Mouse (Mus musculus) megakaryocyte, embryonic 14.5 days (primary cell): ENCODE results near the gene Ifngr1. TPM values are rescaled to one million over a fixed set of nuclear protein-coding genes. Genes with fewer than 3 reads are reported as not detected.

ENCODE experiments used
- H3K27me3 ChIP-seq: replicated peaks from 2 replicates; pipeline ENCODE3; 2012; ENCODE audit warnings: inconsistent platforms
- H3K36me3 ChIP-seq: replicated peaks from 2 replicates; pipeline ENCODE3; 2012; ENCODE audit warnings: low read length, inconsistent platforms, mixed read lengths
- H3K4me1 ChIP-seq: 2 replicates; pipeline ENCODE4 v1.6.1; 2012; ENCODE audit warnings: inconsistent platforms
- H3K4me3 ChIP-seq: replicated peaks from 2 replicates; pipeline ENCODE3; 2012; ENCODE audit warnings: moderate library complexity, mild to moderate bottlenecking, inconsistent platforms
- H3K9me3 ChIP-seq: 2 replicates; pipeline ENCODE4 v1.6.1; 2012; ENCODE audit warnings: inconsistent platforms
- FLI1 ChIP-seq: IDR thresholded peaks from 2 replicates; pipeline ENCODE4 v1.6.1; 2012; ENCODE audit warnings: low read length, inconsistent platforms, mixed read lengths
- GATA1 ChIP-seq: IDR thresholded peaks from 3 replicates; pipeline ENCODE4 v1.6.1; 2012; ENCODE audit warnings: mixed read lengths, low read length, inconsistent platforms, borderline replicate concordance
- polyA plus RNA-seq: library from polyadenylated mRNA; stranded (reverse); fragments of >175 nt; gene quantifications from 2 replicates; pipeline ENCODE4 v1.2.3, GENCODE M21; 2012; ENCODE audit warnings: low replicate concordance; ENCODE audit not compliant: insufficient read depth

Gene Ifngr1
- polyA plus RNA-seq, 1 experiment, result 7.1 TPM

- H3K4me3 ChIP-seq, result no peak overlapping the region
- TF ChIP-seq GATA1 (no peak), FLI1 (no peak)
- no peaks in the 10 kb centered on the region for H3K36me3 ChIP-seq
- H3K4me1 ChIP-seq, result peaks cover 3% of the 10 kb centered on the region; the same call in 1 of the 2 replicates
- no peaks in the 10 kb centered on the region for H3K9me3 ChIP-seq
- peaks cover 3% of the 10 kb centered on the region for H3K27me3 ChIP-seq
Observed at GRCm38 (mm10) chr10:19627342-19627741, 35.6 kb downstream of the Ifngr1 start.

- TF ChIP-seq GATA1 (no peak), FLI1 (no peak)
- H3K36me3 ChIP-seq, result no peaks in the 10 kb centered on the region
- H3K4me3 ChIP-seq, result no peak overlapping the region
- H3K4me1 ChIP-seq, result peaks cover 3% of the 10 kb centered on the region; the same call in 1 of the 2 replicates
- H3K9me3 ChIP-seq, result no peaks in the 10 kb centered on the region
- H3K27me3 ChIP-seq, result peaks cover 3% of the 10 kb centered on the region
Observed at GRCm38 (mm10) chr10:19627748-19628147, 36.0 kb downstream of the Ifngr1 start.

- peaks cover 1% of the 10 kb centered on the region for H3K27me3 ChIP-seq
- TF ChIP-seq GATA1 (no peak), FLI1 (no peak)
- H3K36me3 ChIP-seq, result no peaks in the 10 kb centered on the region
- peaks cover 8% of the 10 kb centered on the region; the same call in 1 of the 2 replicates for H3K4me1 ChIP-seq
- no peaks in the 10 kb centered on the region for H3K9me3 ChIP-seq
- no peak overlapping the region for H3K4me3 ChIP-seq
Observed at GRCm38 (mm10) chr10:19631616-19632195, 40.0 kb downstream of the Ifngr1 start.

GRCm38 (mm10) chr10:19638851-19639250 lies 47.1 kb downstream of the Ifngr1 start:
- Histone ChIP-seq H3K4me1 (0 out of 2 replicates have a peak, but pooled peaks cover 8% of the 10 kb centered on the region), H3K36me3 (no peaks in the 10 kb centered on the region), H3K27me3 (peaks cover under 1% of the 10 kb centered on the region), H3K9me3 (no peaks in the 10 kb centered on the region), H3K4me3 (no peak overlapping the region)
- TF ChIP-seq GATA1, result no peak
- no peak for TF ChIP-seq FLI1

- H3K27me3 ChIP-seq, result peaks cover 2% of the 10 kb centered on the region
- no peaks in the 10 kb centered on the region for H3K36me3 ChIP-seq
- no peaks in the 10 kb centered on the region for H3K9me3 ChIP-seq
- 0 out of 2 replicates have a peak, but pooled peaks cover 8% of the 10 kb centered on the region for H3K4me1 ChIP-seq
- TF ChIP-seq GATA1 (no peak), FLI1 (no peak)
- no peak overlapping the region for H3K4me3 ChIP-seq
Observed at GRCm38 (mm10) chr10:19639630-19640029, 47.9 kb downstream of the Ifngr1 start.

- TF ChIP-seq FLI1 (no peak), GATA1 (no peak)
- peaks cover 5% of the 10 kb centered on the region for H3K9me3 ChIP-seq
- H3K4me1 ChIP-seq, result 0 out of 2 replicates have a peak, but pooled peaks cover 2% of the 10 kb centered on the region
- no peak overlapping the region for H3K4me3 ChIP-seq
- H3K27me3 ChIP-seq, result peaks cover 2% of the 10 kb centered on the region
- no peaks in the 10 kb centered on the region for H3K36me3 ChIP-seq
Observed at GRCm38 (mm10) chr10:19645119-19645518, 53.4 kb downstream of the Ifngr1 start.

GRCm38 (mm10) chr10:19657426-19657825 lies 65.7 kb downstream of the Ifngr1 start:
- Histone ChIP-seq H3K9me3 (no peaks in the 10 kb centered on the region), H3K4me3 (no peak overlapping the region), H3K36me3 (no peaks in the 10 kb centered on the region), H3K4me1 (peaks cover 6% of the 10 kb centered on the region), H3K27me3 (no peaks in the 10 kb centered on the region)
- TF ChIP-seq FLI1, result no peak
- no peak for TF ChIP-seq GATA1

Other genes starting within 250 kb of the Ifngr1 start
- gene Olig3, start 235.4 kb upstream of the Ifngr1 start, polyA plus RNA-seq, result not detected in 2 replicates
- gene Il22ra2, start 30.0 kb downstream of the Ifngr1 start, polyA plus RNA-seq, result not detected in 2 replicates
- 0.19 TPM in 1 of 2 replicates, not detected in the other for gene Il20ra, start 120.6 kb downstream of the Ifngr1 start, polyA plus RNA-seq